Mouse (Mus musculus) lung, postnatal 0 days (tissue): ENCODE data around the gene Ctsa.

Experiments used
- CTCF ChIP-seq: IDR thresholded peaks from 2 replicates; pipeline ENCODE4 v1.5.1; 2016; ENCODE audit warnings: antibody characterized with exemption, mild to moderate bottlenecking
- EP300 ChIP-seq: IDR thresholded peaks from 2 replicates; pipeline ENCODE4 v1.6.1; 2016; ENCODE audit warnings: antibody characterized with exemption, mild to moderate bottlenecking, control low read depth

GRCm38 (mm10) chr2:164879568-164880277 is 47.0 kb downstream of the Ctsa start:
- no peak for TF ChIP-seq EP300
- no peak for TF ChIP-seq CTCF
